Mouse (Mus musculus) adrenal gland, adult 18-20 months (tissue): Measurements from ENCODE around the gene Chmp1a. TPM values are rescaled to one million over a fixed set of nuclear protein-coding genes. Genes with fewer than 3 reads are reported as not detected.
"Not testable (repeated sequence)": the region's sequence is repeated elsewhere in the genome, so short reads cannot be mapped to it uniquely, and the experiment has no call there.

Experiments
- DNase-seq, 2 experiments: peaks; one replicate each; pipeline ENCODE4 v3.0.0; 2021 to 2022; ENCODE audit warnings: low spot score in 2 of 2
- total RNA-seq, 2 experiments: library from RNA; stranded (reverse); gene quantifications; 1 replicate in 1 of 2; 2 replicates in 1 of 2; pipeline ENCODE4 v1.2.3; 2021

Chmp1a gene
- total RNA-seq, 2 experiments from 2014 or later = 79.3 to 86.2 TPM

DNA sequence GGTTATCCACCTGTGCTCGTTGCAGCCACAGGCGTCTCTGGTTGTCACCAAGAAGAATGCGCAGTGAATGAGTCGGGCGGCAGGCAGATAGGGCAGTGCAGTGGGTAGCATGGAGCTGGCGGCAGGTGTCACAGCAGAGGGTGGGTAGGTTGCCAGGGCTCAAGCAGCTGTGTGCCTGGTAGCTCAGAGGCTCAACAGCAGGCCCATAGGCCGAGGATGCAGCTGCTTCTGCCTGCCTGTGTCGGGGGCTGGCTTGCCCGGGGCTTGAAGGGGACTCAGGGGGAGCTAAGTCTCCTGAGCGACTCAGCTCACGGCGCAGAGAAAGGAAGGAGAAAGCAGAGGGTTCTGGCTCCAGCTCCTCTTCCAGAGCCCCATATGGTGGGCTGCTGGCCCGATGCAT, 20.7 kb upstream of the Chmp1a start:
- no peak for DNase-seq

DNA sequence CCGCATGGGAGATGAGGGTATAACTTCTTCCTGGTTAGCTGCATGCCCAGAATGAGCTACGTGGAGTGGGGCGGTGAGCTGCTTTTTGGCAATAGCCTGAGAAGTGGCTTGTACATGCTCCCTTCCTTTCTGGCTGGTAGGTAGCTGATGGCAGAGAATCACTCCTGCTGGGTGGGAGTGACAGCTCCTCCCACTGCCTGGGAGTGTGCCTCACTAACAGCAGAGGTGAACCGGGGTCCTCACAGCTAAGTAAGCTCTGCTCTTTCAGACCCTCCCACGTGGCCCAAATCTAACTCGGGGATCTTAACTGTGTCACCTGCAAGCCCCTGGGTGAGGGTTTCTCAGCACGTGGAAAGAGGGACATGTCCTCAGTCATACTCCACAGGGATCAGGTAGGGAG, 20.0 kb upstream of the Chmp1a start:
- DNase-seq = no peak

DNA sequence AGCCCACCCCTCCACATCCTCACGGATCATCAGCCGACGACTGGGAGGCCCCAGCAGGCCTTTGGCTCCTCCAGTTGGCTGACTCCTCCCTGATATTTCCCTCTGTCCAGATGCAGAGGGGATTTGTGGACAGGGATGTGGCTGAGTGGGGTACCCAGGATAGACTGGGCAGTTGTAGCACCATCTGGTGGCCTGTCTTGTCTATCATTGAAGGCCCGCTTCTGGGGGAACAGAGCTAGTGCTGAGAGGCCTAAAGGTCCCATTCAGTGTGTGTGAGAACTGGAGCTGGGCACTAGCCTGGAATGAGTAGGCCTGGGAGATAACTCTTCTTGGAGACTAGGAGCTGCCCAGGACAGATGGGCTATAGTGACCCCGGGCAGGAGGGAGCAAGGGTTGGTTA, 19.2 kb upstream of the Chmp1a start:
- DNase-seq = no peak

DNA sequence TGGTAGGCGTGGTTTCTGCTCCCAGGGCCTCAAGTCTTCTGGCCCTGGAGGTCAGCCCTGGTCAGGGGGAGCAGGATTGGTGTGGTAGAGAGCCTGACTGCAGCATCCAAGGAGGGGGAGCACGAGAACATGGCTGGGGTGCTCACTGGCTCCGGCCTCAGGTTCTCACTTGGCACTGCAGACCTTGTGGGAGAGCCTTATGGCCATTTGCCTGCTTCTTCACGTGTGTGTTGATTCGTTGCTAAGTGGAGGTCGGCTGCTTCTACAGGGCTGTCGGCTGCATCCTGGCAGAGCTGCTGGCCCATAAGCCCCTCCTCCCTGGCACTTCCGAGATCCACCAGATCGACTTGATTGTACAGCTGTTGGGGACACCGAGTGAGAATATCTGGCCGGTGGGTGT, 17.8 kb upstream of the Chmp1a start:
- DNase-seq = not testable (repeated sequence)

DNA sequence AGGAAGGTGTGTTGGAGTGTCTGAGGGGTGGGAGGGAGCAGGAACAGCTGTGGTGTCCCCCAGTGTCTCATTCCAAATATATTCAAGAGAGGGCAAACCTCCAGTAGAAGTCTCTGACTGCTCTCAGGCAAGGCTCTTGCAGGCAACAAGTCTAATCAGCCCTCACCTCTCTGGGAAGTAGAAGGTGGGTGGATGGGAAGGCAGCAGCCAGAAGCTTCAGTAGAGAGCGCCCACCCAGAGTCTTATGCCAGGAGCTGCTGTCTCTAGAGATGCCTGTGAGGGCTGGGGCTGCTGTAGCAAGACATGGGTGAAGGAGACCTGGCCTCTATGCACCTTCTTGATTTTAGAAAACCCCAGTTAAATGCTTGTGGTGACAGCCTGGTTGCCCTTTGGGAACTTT, 15.9 kb upstream of the Chmp1a start:
- DNase-seq = no peak

DNA sequence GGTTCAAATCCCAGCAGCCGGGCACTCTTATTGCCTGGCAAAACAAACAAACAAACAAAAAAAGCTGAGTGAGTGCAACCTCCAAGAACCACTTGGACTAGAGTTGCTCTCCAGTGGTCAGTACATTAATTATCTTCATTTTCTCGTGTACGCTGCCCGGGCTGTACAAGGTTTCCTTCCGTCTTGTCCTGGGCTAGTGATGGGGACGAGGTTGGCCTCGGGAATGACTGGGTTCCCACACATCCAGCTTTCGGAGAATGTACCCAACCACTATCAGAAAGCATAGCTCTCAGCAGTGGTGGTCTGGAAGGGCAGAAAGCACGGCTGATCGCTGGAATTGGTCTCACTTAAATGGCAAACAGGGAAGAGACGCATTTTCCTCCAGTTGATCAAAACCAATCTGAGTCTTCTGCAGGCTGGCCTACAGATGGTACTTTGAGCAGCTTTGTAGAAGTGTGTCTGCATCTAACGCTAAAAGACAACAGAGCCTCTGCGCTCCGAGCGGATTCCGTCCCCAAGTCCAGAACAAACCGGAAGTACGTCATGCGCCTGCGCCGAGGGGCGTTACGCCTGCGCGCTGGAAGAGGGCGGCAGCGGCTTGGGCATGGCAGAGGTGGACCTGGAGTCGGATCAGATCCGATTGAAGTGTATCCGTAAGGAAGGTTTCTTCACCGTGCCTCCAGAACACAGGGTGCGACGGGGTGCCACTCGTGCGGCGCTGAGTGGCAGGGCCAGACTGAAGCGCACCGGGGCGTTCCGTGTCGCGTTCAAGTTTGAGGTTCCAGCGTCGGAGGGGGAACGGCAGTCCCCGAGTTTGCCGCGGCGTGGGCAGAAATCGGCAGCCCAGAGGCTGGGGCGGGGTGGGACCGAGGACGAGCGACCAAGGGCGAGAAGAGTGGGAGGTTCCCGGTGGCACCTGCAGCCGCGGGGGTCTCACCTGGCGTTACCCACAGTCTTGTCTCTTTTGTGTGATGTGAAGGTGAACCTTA, 12.0 kb upstream of the Chmp1a start, which contains the start of gene Cdk10:
TSS of gene Cdk10 (plus strand) at position 565 of the 989 bp plus-strand sequence.
- DNase-seq = peak; percentile 96 to 97

DNA sequence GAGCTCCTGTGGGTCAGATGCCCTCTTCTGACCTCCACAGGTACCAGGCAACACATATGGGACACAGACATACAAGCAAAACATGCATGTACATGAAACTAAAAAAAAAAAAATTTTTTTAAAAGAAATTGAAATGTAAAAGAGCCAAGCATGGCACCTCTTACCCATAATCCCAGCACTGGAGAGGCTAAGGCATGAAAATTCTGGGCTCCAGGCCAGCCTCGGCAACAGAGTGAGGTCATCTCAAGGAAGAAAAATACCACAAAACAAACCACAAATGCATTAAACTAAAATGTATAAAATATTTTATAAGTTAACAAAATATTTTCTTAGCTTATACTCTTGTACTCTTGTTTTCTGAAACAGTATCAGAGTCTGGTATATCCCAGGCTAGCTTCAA, 8.4 kb upstream of the Chmp1a start:
- DNase-seq = no peak

DNA sequence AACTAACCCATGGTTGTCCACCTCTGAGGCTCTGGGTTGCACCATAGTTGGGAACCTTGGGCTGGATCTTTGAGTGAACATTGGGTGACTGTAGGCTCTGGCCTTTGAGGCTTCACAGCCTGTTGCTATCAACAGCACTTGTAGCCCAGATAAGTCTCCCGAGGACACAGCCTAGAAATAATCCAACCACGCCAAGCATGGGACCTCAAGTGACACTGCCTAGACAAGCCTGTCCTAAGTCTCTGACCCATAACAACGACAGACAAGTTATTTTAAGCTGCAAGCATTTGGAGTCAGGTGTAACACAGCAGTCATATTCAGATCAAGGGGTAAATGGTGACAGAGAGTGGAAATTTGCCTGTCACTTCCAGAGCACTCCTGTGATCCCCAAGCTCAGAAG, 2.9 kb upstream of the Chmp1a start:
- DNase-seq = no peak

DNA sequence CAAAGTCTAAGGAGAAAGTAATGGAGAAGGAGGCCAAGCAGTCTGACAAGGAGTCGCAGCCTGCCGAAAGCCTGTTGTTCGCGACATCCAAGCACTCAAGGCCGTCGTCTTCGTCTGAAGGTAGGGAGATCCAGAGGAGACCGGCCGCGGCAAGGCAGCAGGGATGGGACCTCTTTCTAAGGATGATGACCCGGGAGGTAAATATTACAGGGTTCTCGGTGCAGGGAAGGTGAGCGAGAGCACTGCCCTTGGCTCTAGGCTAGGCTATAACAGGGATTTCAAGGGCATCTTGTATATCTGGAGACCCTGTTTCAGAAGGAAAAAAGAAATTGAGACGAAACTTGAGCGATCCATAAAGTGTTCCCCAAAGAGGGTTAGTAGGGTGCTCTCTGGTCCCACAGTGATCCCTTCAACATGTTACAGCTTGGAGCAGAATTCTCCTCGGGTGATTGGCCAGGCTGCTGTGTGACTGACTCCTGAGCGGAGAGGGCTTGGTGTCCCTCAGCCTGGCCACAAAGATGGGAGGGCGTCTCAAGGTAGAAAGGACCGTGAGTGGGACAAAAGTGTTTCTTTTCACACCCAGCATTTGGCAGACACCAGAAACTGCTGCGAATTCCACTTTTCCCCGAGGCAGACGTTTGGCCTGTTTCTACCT, 682 bp upstream of the Chmp1a start:
- DNase-seq = no peak

DNA sequence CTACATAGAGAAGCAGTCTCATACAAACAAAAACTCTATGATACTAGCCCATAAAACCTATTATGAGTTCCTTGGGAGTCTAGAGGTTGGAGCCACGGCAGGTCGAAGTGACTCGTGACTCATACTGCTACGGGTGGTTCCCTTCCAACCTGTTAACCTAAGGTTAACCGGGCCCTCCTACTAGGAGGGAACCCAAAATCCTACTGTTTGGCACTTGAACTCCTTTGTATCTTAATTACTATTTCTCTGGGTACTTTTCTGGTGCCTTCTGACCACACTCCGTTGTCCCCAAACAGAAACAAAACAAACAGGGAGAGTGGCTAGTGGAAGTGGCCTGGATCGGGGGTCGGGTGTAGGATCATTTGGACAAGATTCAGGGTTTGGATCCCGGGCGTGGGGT, 687 bp downstream of the Chmp1a start:
- no peak for DNase-seq

DNA sequence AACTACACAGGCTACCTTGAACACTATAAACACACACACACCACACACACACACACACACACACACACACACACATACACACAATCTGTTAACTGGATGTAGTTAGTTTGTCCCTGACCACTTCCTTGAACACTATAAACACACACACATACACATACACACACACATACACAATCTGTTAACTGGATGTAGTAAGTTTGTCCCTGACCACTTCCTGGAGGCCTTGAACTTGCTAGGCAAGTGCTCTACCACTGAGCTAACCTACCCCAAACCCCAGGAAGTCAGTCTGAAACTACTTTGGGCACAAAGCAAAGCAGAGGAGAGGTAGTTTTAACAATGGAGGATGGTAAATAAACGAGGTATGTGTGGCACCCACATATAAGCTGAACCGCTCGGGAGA, 9.0 kb downstream of the Chmp1a start:
- DNase-seq = no peak

DNA sequence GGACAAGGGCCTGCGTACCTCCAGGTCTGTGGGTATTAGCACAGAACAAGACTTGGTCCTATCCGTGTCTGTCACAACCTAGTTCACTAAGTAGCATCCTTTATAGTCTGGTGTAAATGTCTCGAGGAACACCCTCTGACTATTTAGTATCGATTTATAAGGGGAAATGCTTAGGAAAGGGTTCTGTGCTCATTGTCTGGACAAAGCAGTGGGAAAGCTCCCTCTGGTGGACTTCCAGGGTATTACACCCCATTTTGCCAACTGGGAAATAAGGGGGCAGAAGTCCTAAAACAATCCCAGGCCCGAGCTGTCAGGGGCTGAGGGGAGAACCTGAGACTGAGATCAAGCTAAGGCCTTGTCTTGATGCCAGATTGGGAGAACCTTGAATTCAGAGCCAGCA, 10.3 kb downstream of the Chmp1a start:
- DNase-seq = peak; percentile 76

DNA sequence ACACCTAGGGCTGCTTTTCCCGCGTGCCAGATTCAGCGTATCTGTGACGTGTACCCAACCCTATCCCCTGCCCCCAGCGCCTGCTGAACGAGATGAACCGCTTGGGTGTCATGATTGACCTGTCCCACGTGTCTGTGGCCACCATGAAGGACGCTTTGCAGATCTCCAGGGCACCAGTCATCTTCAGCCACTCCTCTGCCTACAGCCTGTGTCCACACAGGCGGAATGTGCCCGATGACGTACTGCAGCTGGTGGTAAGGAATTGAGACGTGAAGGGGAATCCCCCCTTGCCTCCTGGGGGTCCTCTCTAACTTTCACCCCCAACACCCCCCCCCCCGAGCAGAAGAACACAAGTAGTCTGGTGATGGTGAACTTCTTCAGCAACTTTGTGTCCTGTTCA, 12.7 kb downstream of the Chmp1a start:
- DNase-seq = no peak

DNA sequence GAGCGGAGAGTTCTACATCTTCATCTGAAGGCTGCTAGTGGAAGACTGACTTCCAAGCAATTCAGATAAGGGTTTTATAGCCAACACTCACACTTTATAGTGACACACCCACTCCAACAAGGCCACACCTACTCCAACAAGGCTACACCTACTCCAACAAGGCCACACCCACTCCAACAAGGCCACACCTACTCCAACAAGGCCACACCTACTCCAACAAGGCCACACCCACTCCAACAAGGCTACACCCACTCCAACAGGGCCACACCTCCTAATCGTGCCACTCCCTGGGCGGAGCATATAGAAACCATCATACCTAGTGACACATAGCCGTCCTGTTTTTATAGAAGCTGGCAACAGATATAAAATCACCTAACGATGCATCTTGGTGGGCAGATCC, 15.5 kb downstream of the Chmp1a start:
- not testable (repeated sequence) for DNase-seq

DNA sequence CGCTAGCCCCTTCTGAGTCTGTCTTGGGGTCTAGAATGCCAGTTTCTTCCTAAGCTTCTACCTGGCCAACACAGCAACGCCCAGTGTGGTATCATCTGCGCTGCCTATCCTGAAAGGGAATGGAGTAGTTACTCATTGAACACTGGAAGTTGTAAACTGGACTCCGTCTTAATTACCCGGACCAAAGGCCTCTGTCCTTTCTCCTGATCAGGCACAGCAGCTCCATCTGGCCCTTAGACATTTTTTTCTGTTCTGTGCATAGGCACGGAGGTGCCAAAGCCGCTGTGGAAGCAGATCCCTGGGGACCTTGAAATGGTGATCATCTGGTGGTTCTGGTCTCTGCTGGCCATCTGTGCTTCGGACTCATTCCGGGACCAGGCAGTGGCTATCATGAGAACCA, 18.8 kb downstream of the Chmp1a start:
- DNase-seq = no peak

DNA sequence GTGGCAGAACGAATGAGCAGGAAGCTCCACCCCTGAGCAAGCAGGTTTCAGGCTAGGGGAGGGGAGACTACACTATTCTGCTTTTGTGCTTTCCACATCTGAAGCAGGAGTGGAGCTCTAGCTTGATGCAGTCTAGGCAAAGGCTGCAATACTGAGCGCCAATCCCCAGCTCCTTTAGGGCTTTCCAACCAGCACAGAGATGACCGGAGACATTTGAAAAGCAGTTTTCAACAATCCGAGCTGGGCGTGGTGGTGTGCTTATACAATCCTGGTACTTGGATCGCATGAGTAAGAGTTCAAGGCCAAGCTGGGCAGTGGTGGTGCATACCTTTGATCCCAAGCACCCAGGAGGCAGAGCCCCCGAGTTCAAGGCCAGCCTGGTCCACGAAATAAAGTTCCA, 20.7 kb downstream of the Chmp1a start:
- no peak for DNase-seq

DNA sequence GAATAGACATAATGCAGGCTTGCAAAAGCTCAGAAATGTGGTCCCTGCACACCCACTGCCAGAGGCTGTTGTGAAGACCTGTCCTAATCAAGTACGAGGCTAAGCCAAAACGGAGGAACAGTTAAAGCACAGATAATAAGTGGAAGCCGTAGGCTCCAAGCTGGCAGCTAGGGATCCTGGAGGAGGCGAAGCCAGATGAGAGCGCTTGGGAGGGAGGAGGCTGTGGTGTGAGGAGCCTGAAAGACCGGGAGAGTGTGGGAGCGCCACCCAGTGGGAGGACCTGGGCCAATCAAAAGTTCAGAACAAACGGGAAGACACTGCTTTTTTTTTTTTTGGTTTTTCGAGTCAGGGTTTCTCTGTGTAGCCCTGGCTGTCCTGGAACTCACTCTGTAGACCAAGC, 21.9 kb downstream of the Chmp1a start:
- DNase-seq = peak; percentile 62 to 71

DNA sequence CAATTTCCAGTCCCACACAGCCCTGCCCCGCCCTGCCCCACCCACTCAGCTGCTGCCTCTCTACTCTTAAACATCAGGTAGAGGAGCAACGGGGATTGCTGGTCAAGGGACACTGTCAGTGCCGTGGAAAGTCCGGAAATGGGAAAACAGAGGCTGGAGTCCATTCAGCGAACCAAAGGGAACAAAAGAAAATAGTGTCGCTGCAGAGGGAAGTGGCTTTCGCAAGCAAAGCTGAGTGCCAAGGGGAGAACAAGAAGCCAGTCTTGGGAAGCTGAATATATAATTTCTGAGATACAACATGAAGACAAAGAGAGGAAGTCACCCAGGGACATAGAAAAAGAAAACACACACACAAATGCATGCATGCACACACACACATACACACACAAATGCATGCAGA, 23.7 kb downstream of the Chmp1a start:
- no peak for DNase-seq

DNA sequence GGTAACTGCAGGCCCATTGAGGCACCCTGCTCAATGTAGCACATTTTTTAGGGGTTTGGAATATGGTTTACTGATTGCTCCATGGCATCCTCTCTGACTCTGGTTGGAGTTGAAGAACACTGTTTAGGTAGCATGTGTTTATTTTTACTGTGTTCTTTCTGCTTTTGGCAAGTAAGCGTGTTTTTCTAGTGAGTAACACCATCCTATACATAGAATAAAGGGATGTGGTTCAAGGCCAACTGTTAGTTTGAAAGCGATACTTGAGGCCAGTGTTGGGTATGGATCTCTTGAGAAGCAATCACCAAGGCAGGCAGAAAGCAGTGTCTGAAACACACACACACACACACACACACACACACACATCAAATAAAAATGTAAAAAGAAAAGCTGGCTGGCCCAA, 24.6 kb downstream of the Chmp1a start:
- DNase-seq = no peak

DNA sequence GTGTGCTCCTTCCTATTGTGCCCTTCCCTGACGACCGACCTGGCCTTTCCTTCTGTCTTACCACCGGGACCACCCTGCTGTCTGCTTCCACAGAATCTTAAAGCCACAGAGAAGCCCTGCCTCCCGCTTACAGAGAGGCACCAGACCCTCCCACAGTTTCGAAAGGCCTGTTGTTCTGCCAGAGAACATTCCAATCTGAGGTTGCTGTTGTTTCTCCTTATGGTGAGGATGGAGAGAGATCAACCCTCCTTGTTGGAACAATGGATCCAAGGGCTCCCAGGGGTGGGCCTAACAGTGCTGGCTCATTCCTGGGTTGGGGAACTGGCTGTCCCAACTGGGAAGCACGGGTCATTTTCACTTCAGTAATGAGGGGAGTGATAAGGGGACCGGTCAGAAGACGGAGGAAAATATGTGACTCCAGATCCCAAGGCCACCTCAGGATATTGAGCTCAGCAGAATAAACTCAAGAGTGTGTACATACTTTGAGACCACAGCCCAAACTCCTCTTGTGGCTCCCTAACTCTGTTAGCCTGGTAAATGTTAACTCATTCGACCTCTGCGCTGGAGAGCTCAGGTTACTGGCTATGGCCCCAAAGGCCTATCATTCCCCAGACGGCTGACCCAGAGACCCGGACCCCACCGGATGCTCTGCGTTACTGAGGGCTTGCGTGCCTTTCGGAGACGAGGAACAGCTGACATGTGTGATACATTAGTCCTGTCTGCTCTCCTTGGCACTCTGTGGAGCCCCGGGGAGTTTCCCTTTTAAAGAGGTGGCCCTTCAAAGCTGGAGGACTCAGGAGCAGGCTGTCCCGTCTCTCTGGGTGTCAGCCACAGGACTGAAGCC, 26.8 kb downstream of the Chmp1a start, which contains the start of gene Dpep1:
TSS of gene Dpep1 (plus strand) at position 677 of the 844 bp plus-strand sequence.
- no peak for DNase-seq

DNA sequence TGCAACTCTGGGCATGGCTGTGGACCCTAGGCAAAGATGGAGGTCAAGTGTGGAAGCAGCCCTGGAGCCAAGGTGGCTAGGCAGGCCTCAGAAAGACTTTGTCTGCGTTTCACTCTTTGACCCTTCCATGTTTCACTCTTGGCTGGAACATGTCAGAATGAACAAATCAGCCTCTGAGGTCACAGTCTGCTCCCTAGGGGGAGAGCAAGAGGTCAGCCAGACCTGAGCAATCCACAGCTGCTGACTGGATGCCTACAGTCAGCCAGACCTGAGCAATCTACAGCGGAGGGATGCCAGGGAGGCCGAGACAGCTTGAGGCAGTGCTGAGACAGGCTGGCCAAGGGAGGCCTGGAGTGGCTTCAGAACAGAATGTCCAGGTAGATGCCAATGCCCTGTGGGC, 31.2 kb downstream of the Chmp1a start:
- peak in 1 of 2 experiments; percentile 52 for DNase-seq
